14 mouse cellular contexts compared by ENCODE assay signal in genomic region chr7:43554550-43554949, GRCm38 (mm10). TPM values are rescaled to one million over a fixed set of nuclear protein-coding genes. Genes with fewer than 3 reads are reported as not detected.
DNase-seq lines count a peak whose midpoint lies in the region; TF ChIP-seq lines count a peak whose summit lies in the region.
"Had no signal": no experiment of that assay in that cellular context is flagged by ENCODE, and none has a peak within 500 bp of the region (broad histone marks: within the 10 kb centered on the region; RNA-seq: fewer than 3 reads in every experiment).

No protein-coding gene starts in this region.

- intact Hi-C loops in heart, postnatal 14 days (cut with DNase I): no loop called here

- no peak for TF ChIP-seq CTCF in embryonic fibroblast, embryonic 13.5 days (IDR thresholded peaks at IDR 0.05; ENCODE audit: borderline replicate concordance, insufficient read depth, low read length)

- peak; percentile 62 to 79 for DNase-seq in heart, adult 18-20 months
- DNase-seq in heart, embryonic 10.5 days (ENCODE audit: low spot score): no peak
- DNase-seq in A20 (ENCODE audit: low read depth, low spot score): peak; percentile 82
- DNase-seq in heart, postnatal 14 days: peak; percentile 69 to 78
- no peak for DNase-seq in embryo, embryonic 10.5 days (ENCODE audit: low spot score)
- no peak for DNase-seq in spleen, adult 18-20 months
- DNase-seq in urinary bladder, postnatal 10 days (ENCODE audit: low spot score): no peak

- no peaks in the 10 kb centered on the region for H3K4me1 ChIP-seq in heart, embryonic 10.5 days
- H3K4me1 ChIP-seq in embryonic fibroblast, embryonic 13.5 days (ENCODE audit: control insufficient read depth, insufficient read depth, low read length): peaks cover 5% of the 10 kb centered on the region

- H3K9me3 ChIP-seq in heart, embryonic 10.5 days: no peaks in the 10 kb centered on the region
- H3K9me3 ChIP-seq: limb, embryonic 15.5 days had no signal

- no peak overlapping the region for H3K27ac ChIP-seq in heart, embryonic 10.5 days
- peak overlapping the region; percentile 32 for H3K27ac ChIP-seq in embryonic fibroblast, embryonic 13.5 days (ENCODE audit: insufficient read depth, low read length)
- H3K27ac ChIP-seq: limb, embryonic 15.5 days had no signal

- H3K36me3 ChIP-seq in heart, embryonic 10.5 days: no peaks in the 10 kb centered on the region
- H3K36me3 ChIP-seq: limb, embryonic 15.5 days had no signal

- no peak for TF ChIP-seq POLR2A in embryonic fibroblast, embryonic 13.5 days (IDR thresholded peaks at IDR 0.05; ENCODE audit: low read depth, low read length)

- 42% methylated on average over 3 of the region's 3 CpGs for WGBS in heart, embryonic 10.5 days

- H3K27me3 ChIP-seq in heart, embryonic 10.5 days (ENCODE audit: insufficient read depth, poor library complexity, severe bottlenecking): no peaks in the 10 kb centered on the region
- H3K27me3 ChIP-seq: limb, embryonic 15.5 days had no signal

- no peak overlapping the region for H3K4me3 ChIP-seq in heart, embryonic 10.5 days
- H3K4me3 ChIP-seq in embryonic fibroblast, embryonic 13.5 days (ENCODE audit: insufficient read depth, low read length): no peak overlapping the region
- H3K4me3 ChIP-seq: erythroblast, embryonic 14.5 days; limb, embryonic 15.5 days had no signal

RNA-seq across cellular contexts. Expression of gene Zfp658, which starts 7.5 kb away (rescaled TPM):
- total RNA-seq in heart, adult 18-20 months (2021): under 1 TPM; 0.79 to 0.85 TPM
- 1.4 and 2.1 TPM in 2 replicates for polyA plus RNA-seq in heart, embryonic 10.5 days (2016; fragmentation: Nextera tagmentation; extraction: Ambion mirVana)
- polyA plus RNA-seq in embryonic fibroblast, embryonic 13.5 days (2011; ENCODE audit: insufficient read length, low read depth, missing spikeins): 2.8 and 4.1 TPM in 2 replicates
- total RNA-seq in heart, postnatal 14 days (2021): under 1 TPM; 0.98 to 1.00 TPM
- polyA plus RNA-seq: erythroblast, embryonic 14.5 days had no signal

RNA-seq across cellular contexts. Expression of gene Cd33, which starts 10.3 kb away (rescaled TPM):
- total RNA-seq in heart, adult 18-20 months (2021): 1 to 10 TPM; 2.3 to 3.0 TPM
- polyA plus RNA-seq in heart, embryonic 10.5 days (2016; fragmentation: Nextera tagmentation; extraction: Ambion mirVana): 0.34 and 0.37 TPM in 2 replicates
- 0.72 TPM in 1 of 2 replicates, not detected in the other for polyA plus RNA-seq in embryonic fibroblast, embryonic 13.5 days (2011; ENCODE audit: insufficient read length, low read depth, missing spikeins)
- total RNA-seq in heart, postnatal 14 days (2021): 1 to 10 TPM; 3.7 to 4.1 TPM
- polyA plus RNA-seq: erythroblast, embryonic 14.5 days had no signal

RNA-seq across cellular contexts. Expression of gene Zfp719, which starts 24.9 kb away (rescaled TPM):
- total RNA-seq in heart, adult 18-20 months (2021): 1 to 10 TPM; 4.4 to 8.2 TPM
- polyA plus RNA-seq in heart, embryonic 10.5 days (2016; fragmentation: Nextera tagmentation; extraction: Ambion mirVana): 9.7 and 10.0 TPM in 2 replicates
- polyA plus RNA-seq in embryonic fibroblast, embryonic 13.5 days (2011; ENCODE audit: insufficient read length, low read depth, missing spikeins): 19.8 and 24.2 TPM in 2 replicates
- total RNA-seq in heart, postnatal 14 days (2021): 1 to 10 TPM; 5.8 to 7.3 TPM
- polyA plus RNA-seq: erythroblast, embryonic 14.5 days had no signal

RNA-seq across cellular contexts. Expression of gene 4931406B18Rik, which starts 48.8 kb away (rescaled TPM):
- not detected for total RNA-seq in heart, adult 18-20 months (2021)
- polyA plus RNA-seq in heart, embryonic 10.5 days (2016; fragmentation: Nextera tagmentation; extraction: Ambion mirVana): not detected in 2 replicates
- polyA plus RNA-seq in embryonic fibroblast, embryonic 13.5 days (2011; ENCODE audit: insufficient read length, low read depth, missing spikeins): not detected in 2 replicates
- total RNA-seq in heart, postnatal 14 days (2021): not detected
- total RNA-seq: adrenal gland, postnatal 4 days had no signal
- polyA plus RNA-seq: erythroblast, embryonic 14.5 days; intestine, embryonic 14.5 days; limb, embryonic 15.5 days; small intestine, adult 2 months; urinary bladder, adult 2 months had no signal

RNA-seq across cellular contexts. Expression of gene Zfp819, which starts 52.4 kb away (rescaled TPM):
- not detected for total RNA-seq in heart, adult 18-20 months (2021)
- polyA plus RNA-seq in heart, embryonic 10.5 days (2016; fragmentation: Nextera tagmentation; extraction: Ambion mirVana): 0.06 and 0.21 TPM in 2 replicates
- polyA plus RNA-seq in embryonic fibroblast, embryonic 13.5 days (2011; ENCODE audit: insufficient read length, low read depth, missing spikeins): not detected in 2 replicates
- not detected for total RNA-seq in heart, postnatal 14 days (2021)
- polyA plus RNA-seq: intestine, embryonic 14.5 days; limb, embryonic 15.5 days; small intestine, adult 2 months had no signal

Comparison
In these comparisons a context has a peak if more than half of its experiments do, and no peak if none do; other contexts are left out.
1. DNase-seq: peak in heart, adult 18-20 months (2 of 2), A20 (single experiment) and heart, postnatal 14 days (2 of 2); none in heart, embryonic 10.5 days (single experiment), embryo, embryonic 10.5 days (single experiment), spleen, adult 18-20 months (0 of 2) and urinary bladder, postnatal 10 days (single experiment).